Mouse (Mus musculus) olfactory bulb, adult 2 months (tissue): ENCODE measurements around the gene Opa3.

ENCODE experiments used
- CTCF ChIP-seq: fragments of 200-500 bp; IDR thresholded peaks from 2 replicates; pipeline ENCODE4 v1.5.1; 2012; ENCODE audit warnings: low read depth, mild to moderate bottlenecking, low read length, moderate library complexity; ENCODE audit not compliant: insufficient read depth
- POLR2A ChIP-seq: fragments of 200-500 bp; IDR thresholded peaks from 2 replicates; pipeline ENCODE4 v1.6.1; 2012; ENCODE audit warnings: mild to moderate bottlenecking, low read depth, low read length, moderate library complexity; ENCODE audit not compliant: insufficient read depth

DNA sequence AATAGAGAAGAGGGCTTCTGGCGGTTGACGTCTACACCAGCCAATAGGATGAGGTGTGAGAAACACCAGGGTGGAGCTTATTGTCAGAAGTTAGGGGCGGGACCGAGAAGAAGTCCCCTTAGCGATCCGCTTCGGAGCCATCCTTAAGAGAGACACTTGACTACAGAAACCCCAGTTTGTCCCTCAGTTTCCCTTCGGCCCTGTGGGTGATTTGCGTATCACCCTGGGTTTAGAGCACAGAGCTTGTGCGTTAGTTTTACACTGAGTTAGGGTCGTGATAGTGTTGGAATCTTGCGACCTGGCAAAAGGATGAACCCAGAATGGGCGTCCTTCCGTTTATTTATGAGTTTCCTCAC, 637 bp downstream of the Opa3 start:
- TF ChIP-seq POLR2A (no peak), CTCF (no peak)
